In the genomic region with DNA sequence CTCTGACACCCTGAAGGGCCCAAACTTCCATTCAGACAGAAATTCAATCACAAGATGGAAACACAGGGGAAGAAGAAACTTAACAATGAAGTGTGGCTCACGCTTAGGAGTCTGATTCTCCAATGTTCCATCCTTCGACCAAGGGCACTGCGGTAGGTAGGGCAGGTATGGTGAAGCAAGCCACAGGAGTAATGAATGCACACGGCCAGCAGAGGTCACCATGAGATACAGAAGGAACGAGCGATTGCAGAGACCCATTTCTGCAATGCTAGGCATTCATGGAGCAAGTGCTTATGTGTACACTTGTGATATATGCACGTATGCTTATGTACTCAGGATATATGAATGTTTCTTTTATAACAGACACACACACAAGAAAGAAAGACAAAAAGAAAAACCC, we compare ENCODE assay signal across 7 mouse cellular contexts. TPM values are rescaled to one million over a fixed set of nuclear protein-coding genes. Genes with fewer than 3 reads are reported as not detected.
DNase-seq lines count a peak whose midpoint lies in the region; ATAC-seq and TF ChIP-seq lines count a peak whose summit lies in the region.

No protein-coding gene starts in this region.

- TF ChIP-seq POLR2A in ES-Bruce4 (IDR thresholded peaks at IDR 0.05; ENCODE audit: insufficient read depth, low read length), result no peak

- H3K27ac ChIP-seq in ES-Bruce4 (ENCODE audit: insufficient read depth, low read length), result no peak overlapping the region
- H3K27ac ChIP-seq in forebrain, embryonic 15.5 days (replicated peaks), result no peak overlapping the region
- no peak overlapping the region for H3K27ac ChIP-seq in lung, embryonic 14.5 days (ENCODE audit: low read depth)

- TF ChIP-seq EP300 in ES-Bruce4 (IDR thresholded peaks at IDR 0.05; ENCODE audit: insufficient read depth, low read depth, low read length), result no peak

- WGBS in forebrain, embryonic 15.5 days, result 65% methylated on average over 7 of the region's 7 CpGs
- 68% methylated on average over 7 of the region's 7 CpGs for WGBS in lung, embryonic 14.5 days

- H3K9me3 ChIP-seq in ES-Bruce4 (replicated peaks; ENCODE audit: control insufficient read depth, insufficient read depth, low read length, poor library complexity, severe bottlenecking), result no peaks in the 10 kb centered on the region
- no peaks in the 10 kb centered on the region for H3K9me3 ChIP-seq in forebrain, embryonic 15.5 days
- H3K9me3 ChIP-seq in lung, embryonic 14.5 days (ENCODE audit: low read depth, low read length), result no peaks in the 10 kb centered on the region

- H3K4me1 ChIP-seq in ES-Bruce4 (ENCODE audit: control insufficient read depth, insufficient read depth, low read length), result no peaks in the 10 kb centered on the region
- H3K4me1 ChIP-seq in forebrain, embryonic 15.5 days, result no peaks in the 10 kb centered on the region
- H3K4me1 ChIP-seq in lung, embryonic 14.5 days (ENCODE audit: insufficient read depth), result no peaks in the 10 kb centered on the region

- TF ChIP-seq CTCF in ES-Bruce4 (IDR thresholded peaks at IDR 0.05; ENCODE audit: low read depth, low read length), result peak; percentile 76
- peak; percentile 65 for TF ChIP-seq CTCF in lung, embryonic 14.5 days (IDR thresholded peaks at IDR 0.05; ENCODE audit: low read depth)

- H3K36me3 ChIP-seq in ES-Bruce4 (ENCODE audit: control insufficient read depth, insufficient read depth, low read length, poor library complexity, severe bottlenecking), result no peaks in the 10 kb centered on the region; the same call in 1 of the 2 replicates
- peaks cover 47% of the 10 kb centered on the region for H3K36me3 ChIP-seq in forebrain, embryonic 15.5 days
- H3K36me3 ChIP-seq in lung, embryonic 14.5 days (ENCODE audit: insufficient read depth), result peaks cover 57% of the 10 kb centered on the region

- no peak overlapping the region for H3K4me3 ChIP-seq in ES-Bruce4 (ENCODE audit: low read depth, low read length)
- no peak overlapping the region for H3K4me3 ChIP-seq in forebrain, embryonic 15.5 days
- no peak overlapping the region for H3K4me3 ChIP-seq in lung, embryonic 14.5 days (ENCODE audit: low read depth, low read length)

- peak; percentile 18 to 27 for DNase-seq in layer of hippocampus, postnatal 10 days (ENCODE audit: low spot score in 2 of 2)
- DNase-seq in layer of hippocampus, adult 11-12 months (ENCODE audit: low spot score), result no peak
- DNase-seq in T-cell, adult 2 months (ENCODE audit: low spot score), result peak; percentile 34
- DNase-seq in lung, embryonic 14.5 days, result peak; percentile 57
- DNase-seq in thymus, postnatal 10 days (ENCODE audit: low spot score in 2 of 2), result peak; percentile 17 to 52

- H3K4me2 ChIP-seq in forebrain, embryonic 15.5 days (replicated peaks), result no peak overlapping the region
- H3K4me2 ChIP-seq in lung, embryonic 14.5 days, result no peak overlapping the region

- H3K27me3 ChIP-seq in ES-Bruce4 (ENCODE audit: control insufficient read depth, insufficient read depth, low read length, poor library complexity, severe bottlenecking), result no peaks in the 10 kb centered on the region
- H3K27me3 ChIP-seq in forebrain, embryonic 15.5 days, result no peaks in the 10 kb centered on the region
- no peaks in the 10 kb centered on the region for H3K27me3 ChIP-seq in lung, embryonic 14.5 days (ENCODE audit: insufficient read depth, low read length)

- no peak overlapping the region for H3K9ac ChIP-seq in ES-Bruce4 (ENCODE audit: low read depth, poor library complexity, severe bottlenecking)
- H3K9ac ChIP-seq in forebrain, embryonic 15.5 days (replicated peaks), result no peak overlapping the region
- H3K9ac ChIP-seq in lung, embryonic 14.5 days, result no peak overlapping the region

- peak; percentile 60; the same call in 1 of the 2 replicates for ATAC-seq in forebrain, embryonic 15.5 days (replicated peaks)
- ATAC-seq in lung, embryonic 14.5 days (ENCODE audit: insufficient read depth), result no peak

RNA-seq across cellular contexts. Expression of a gene that starts 26.9 kb away (rescaled TPM):
- 10 to 100 TPM; 27.5 to 34.9 TPM for total RNA-seq in layer of hippocampus, postnatal 10 days (2021)
- polyA plus RNA-seq in ES-Bruce4 (2011; ENCODE audit: insufficient read depth, insufficient read length, low read depth, missing spikeins), result 32.0 and 32.9 TPM in 2 replicates
- polyA plus RNA-seq in forebrain, embryonic 15.5 days (2015; fragmentation: Nextera tagmentation; extraction: Ambion mirVana), result 30.4 and 31.9 TPM in 2 replicates
- 31.7 and 33.1 TPM in 2 replicates for polyA plus RNA-seq in lung, embryonic 14.5 days (2014; fragmentation: Nextera tagmentation; extraction: Ambion mirVana)

RNA-seq across cellular contexts. Expression of a gene that starts 36.3 kb away (rescaled TPM):
- 10 to 100 TPM; 67.4 to 69.5 TPM for total RNA-seq in layer of hippocampus, postnatal 10 days (2021)
- 78.8 and 86.1 TPM in 2 replicates for polyA plus RNA-seq in ES-Bruce4 (2011; ENCODE audit: insufficient read depth, insufficient read length, low read depth, missing spikeins)
- polyA plus RNA-seq in forebrain, embryonic 15.5 days (2015; fragmentation: Nextera tagmentation; extraction: Ambion mirVana), result 115 and 118 TPM in 2 replicates
- polyA plus RNA-seq in lung, embryonic 14.5 days (2014; fragmentation: Nextera tagmentation; extraction: Ambion mirVana), result 97.7 and 102 TPM in 2 replicates
